Mouse (Mus musculus) B cell, adult 62 days (primary cell): Measurements from ENCODE around the gene Zxdb. TPM values are rescaled to one million over a fixed set of nuclear protein-coding genes. Genes with fewer than 3 reads are reported as not detected.

Experiments used
- total RNA-seq: library from RNA; stranded (reverse); gene quantifications from 4 replicates; pipeline ENCODE4 v1.2.4, GENCODE M21; 2023

The Zxdb gene
- 18.0 to 19.1 TPM (median 18.9 TPM) in 4 replicates for total RNA-seq

GRCm38 (mm10) chrX:94724192-94724971, at the start of gene Zxdb:
Gene Zxdb, plus strand, starts transcription at chrX:94724569.

Other genes with a start within 250 kb of the Zxdb start
- gene Maged1, start 182.4 kb upstream of the Zxdb start, total RNA-seq: 4.2 to 5.4 TPM (median 4.6 TPM) in 4 replicates
- gene Gspt2, start 88.5 kb upstream of the Zxdb start, total RNA-seq: not detected in 4 replicates